Mouse (Mus musculus): Measurements from ENCODE around the gene Bcl2l1. TPM values are rescaled to one million over a fixed set of nuclear protein-coding genes. Genes with fewer than 3 reads are reported as not detected.

The Bcl2l1 gene
- polyA plus RNA-seq, 1 experiment from 2014 or later: 129 TPM

- no peaks in the 10 kb centered on the region for H3K27me3 ChIP-seq (ENCODE audit: control insufficient read depth, insufficient read depth, low read length)
- H3K9me3 ChIP-seq (ENCODE audit: control insufficient read depth, low read length): no peaks in the 10 kb centered on the region
- WGBS: 94% methylated on average over 6 of the region's 6 CpGs
- no peak overlapping the region for H3K4me3 ChIP-seq (ENCODE audit: low read depth, low read length)
- ATAC-seq (ENCODE audit: low FRiP score): no peak
- no peak overlapping the region for H3K9ac ChIP-seq (ENCODE audit: low read depth, low read length)
- no peaks in the 10 kb centered on the region for H3K4me1 ChIP-seq (replicated peaks; ENCODE audit: control insufficient read depth, insufficient read depth, low read length)
- H3K4me2 ChIP-seq (replicated peaks; ENCODE audit: low read depth, low read length): no peak overlapping the region
- no peaks in the 10 kb centered on the region for H3K36me3 ChIP-seq (ENCODE audit: control insufficient read depth, insufficient read depth, low read length)
- DNase-seq (ENCODE audit: low spot score): no peak
- H3K27ac ChIP-seq (ENCODE audit: low read depth, low read length): no peak overlapping the region
Observed at GRCm38 (mm10) chr2:152787543-152787942, 44.0 kb downstream of the Bcl2l1 start.

GRCm38 (mm10) chr2:152787136-152787535 is 44.4 kb downstream of the Bcl2l1 start:
- DNase-seq (ENCODE audit: low spot score) (no peak), ATAC-seq (ENCODE audit: low FRiP score) (no peak)
- Histone ChIP-seq H3K4me1 (replicated peaks; ENCODE audit: control insufficient read depth, insufficient read depth, low read length) (no peaks in the 10 kb centered on the region), H3K4me2 (replicated peaks; ENCODE audit: low read depth, low read length) (no peak overlapping the region), H3K9ac (ENCODE audit: low read depth, low read length) (no peak overlapping the region), H3K36me3 (ENCODE audit: control insufficient read depth, insufficient read depth, low read length) (no peaks in the 10 kb centered on the region), H3K27ac (ENCODE audit: low read depth, low read length) (no peak overlapping the region), H3K9me3 (ENCODE audit: control insufficient read depth, low read length) (no peaks in the 10 kb centered on the region), H3K27me3 (ENCODE audit: control insufficient read depth, insufficient read depth, low read length) (no peaks in the 10 kb centered on the region), H3K4me3 (ENCODE audit: low read depth, low read length) (no peak overlapping the region)
- WGBS: 93% methylated on average over 2 of the region's 2 CpGs

DNA sequence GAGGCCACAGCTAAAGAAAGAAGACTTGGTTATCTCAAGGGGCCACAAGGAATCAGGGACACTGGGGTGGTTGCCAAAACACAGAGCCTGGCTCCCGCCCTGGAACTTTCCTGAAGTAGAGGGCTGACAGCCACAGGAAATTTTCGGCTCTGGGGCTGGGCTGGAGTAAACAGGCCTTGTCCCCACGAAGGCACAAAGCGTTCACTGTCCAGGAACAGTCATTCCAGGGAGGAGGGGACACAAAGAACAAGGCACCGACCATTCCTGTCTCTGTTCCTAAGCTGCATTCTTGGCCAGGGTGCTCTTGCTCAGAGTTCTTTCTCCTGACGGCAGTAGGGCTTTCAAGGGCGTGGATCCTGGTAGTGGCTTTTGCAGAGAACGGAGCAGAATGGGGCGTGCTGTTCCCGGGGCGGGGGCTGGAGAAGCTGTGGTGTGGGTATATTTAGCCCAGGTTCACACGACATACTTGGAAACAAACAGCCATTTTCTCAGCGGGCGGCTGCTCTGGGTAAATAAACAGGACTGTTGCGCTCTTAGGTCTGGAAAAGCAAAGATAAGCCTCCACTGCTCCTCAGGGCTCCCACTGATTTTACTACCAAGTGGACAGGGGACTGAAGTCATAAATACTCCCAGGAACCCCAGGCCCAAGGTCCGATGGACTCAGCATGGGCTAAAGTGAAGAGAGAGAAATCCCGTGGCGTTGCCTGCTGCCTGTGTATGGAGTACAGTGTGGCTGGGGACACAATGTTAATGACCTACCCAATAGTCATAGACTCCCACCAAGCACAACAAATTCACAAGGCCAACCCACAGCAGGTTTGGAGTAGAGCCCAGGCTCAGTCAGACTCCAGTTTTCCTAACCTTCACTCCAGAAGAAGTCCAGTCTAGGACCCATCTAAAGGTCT is 45.8 kb downstream of the Bcl2l1 start:
- Histone ChIP-seq H3K9ac (ENCODE audit: low read depth, low read length) (no peak overlapping the region), H3K4me1 (replicated peaks; ENCODE audit: control insufficient read depth, insufficient read depth, low read length) (no peaks in the 10 kb centered on the region), H3K4me2 (replicated peaks; ENCODE audit: low read depth, low read length) (no peak overlapping the region), H3K4me3 (ENCODE audit: low read depth, low read length) (no peak overlapping the region), H3K27me3 (ENCODE audit: control insufficient read depth, insufficient read depth, low read length) (no peaks in the 10 kb centered on the region), H3K27ac (ENCODE audit: low read depth, low read length) (0 out of 2 replicates have a peak overlapping the region, but pooled peaks have one; percentile 17), H3K36me3 (ENCODE audit: control insufficient read depth, insufficient read depth, low read length) (no peaks in the 10 kb centered on the region), H3K9me3 (ENCODE audit: control insufficient read depth, low read length) (no peaks in the 10 kb centered on the region)
- DNase-seq (ENCODE audit: low spot score) (no peak), ATAC-seq (ENCODE audit: low FRiP score) (no peak)
- 63% methylated on average over 18 of the region's 18 CpGs for WGBS

- H3K4me1 ChIP-seq (replicated peaks; ENCODE audit: control insufficient read depth, insufficient read depth, low read length): no peaks in the 10 kb centered on the region
- H3K4me3 ChIP-seq (ENCODE audit: low read depth, low read length): no peak overlapping the region
- 96% methylated on average over 8 of the region's 8 CpGs for WGBS
- no peaks in the 10 kb centered on the region for H3K9me3 ChIP-seq (ENCODE audit: control insufficient read depth, low read length)
- no peak for ATAC-seq (ENCODE audit: low FRiP score)
- H3K4me2 ChIP-seq (replicated peaks; ENCODE audit: low read depth, low read length): no peak overlapping the region
- no peak overlapping the region for H3K9ac ChIP-seq (ENCODE audit: low read depth, low read length)
- H3K36me3 ChIP-seq (ENCODE audit: control insufficient read depth, insufficient read depth, low read length): no peaks in the 10 kb centered on the region
- H3K27ac ChIP-seq (ENCODE audit: low read depth, low read length): no peak overlapping the region
- DNase-seq (ENCODE audit: low spot score): no peak
- H3K27me3 ChIP-seq (ENCODE audit: control insufficient read depth, insufficient read depth, low read length): no peaks in the 10 kb centered on the region
Observed at GRCm38 (mm10) chr2:152784640-152785039, 46.9 kb downstream of the Bcl2l1 start.

DNA sequence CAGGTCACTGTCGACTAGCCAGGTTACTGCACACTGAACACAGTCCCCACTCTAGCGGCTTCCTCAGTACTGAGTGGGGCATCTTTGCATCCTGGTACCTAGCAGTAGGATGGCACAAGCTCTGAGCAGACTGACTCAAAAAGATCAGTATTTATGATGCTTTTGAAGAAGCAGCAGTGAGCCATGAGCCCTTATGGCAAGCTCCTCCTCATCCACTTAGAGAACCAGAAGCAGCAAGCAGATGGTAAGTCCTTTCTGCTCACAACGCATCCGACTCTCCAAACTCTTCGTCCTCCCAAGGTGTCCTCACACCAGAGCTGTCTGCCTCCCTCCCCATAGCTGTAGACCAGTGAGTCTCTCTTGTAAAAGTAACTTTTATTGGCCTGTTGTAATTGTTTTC is 48.3 kb downstream of the Bcl2l1 start:
- H3K9ac ChIP-seq (ENCODE audit: low read depth, low read length): no peak overlapping the region
- no peak overlapping the region for H3K4me3 ChIP-seq (ENCODE audit: low read depth, low read length)
- no peaks in the 10 kb centered on the region for H3K9me3 ChIP-seq (ENCODE audit: control insufficient read depth, low read length)
- no peaks in the 10 kb centered on the region for H3K36me3 ChIP-seq (ENCODE audit: control insufficient read depth, insufficient read depth, low read length)
- H3K4me1 ChIP-seq (replicated peaks; ENCODE audit: control insufficient read depth, insufficient read depth, low read length): no peaks in the 10 kb centered on the region
- DNase-seq (ENCODE audit: low spot score) (no peak), ATAC-seq (ENCODE audit: low FRiP score) (no peak)
- no peak overlapping the region for H3K4me2 ChIP-seq (replicated peaks; ENCODE audit: low read depth, low read length)
- 95% methylated on average over 5 of the region's 5 CpGs for whole genome bisulfite sequencing
- H3K27ac ChIP-seq (ENCODE audit: low read depth, low read length): no peak overlapping the region
- H3K27me3 ChIP-seq (ENCODE audit: control insufficient read depth, insufficient read depth, low read length): no peaks in the 10 kb centered on the region

DNA sequence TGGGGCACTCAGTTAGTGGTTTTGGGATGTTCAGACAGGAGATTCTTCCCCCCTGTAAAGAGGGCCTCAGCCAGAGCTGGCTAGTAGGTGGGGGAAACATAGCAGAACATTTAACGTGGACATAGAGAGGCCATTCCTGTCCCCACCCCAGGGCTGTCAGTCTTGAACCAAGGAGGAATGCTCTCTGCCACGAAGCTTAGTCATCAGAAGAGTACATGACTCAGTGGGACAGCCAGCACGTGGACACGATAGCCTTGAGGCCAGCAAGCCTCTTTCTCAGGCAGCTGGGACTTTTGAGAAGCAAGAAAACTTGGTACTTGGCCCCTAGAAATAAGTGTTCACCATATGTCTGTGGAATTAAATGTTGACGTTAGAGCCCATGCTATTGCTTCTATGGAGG is 48.9 kb downstream of the Bcl2l1 start:
- DNase-seq (ENCODE audit: low spot score) (no peak), ATAC-seq (ENCODE audit: low FRiP score) (no peak)
- Histone ChIP-seq H3K4me2 (replicated peaks; ENCODE audit: low read depth, low read length) (no peak overlapping the region), H3K9ac (ENCODE audit: low read depth, low read length) (no peak overlapping the region), H3K36me3 (ENCODE audit: control insufficient read depth, insufficient read depth, low read length) (no peaks in the 10 kb centered on the region), H3K4me3 (ENCODE audit: low read depth, low read length) (no peak overlapping the region), H3K27ac (ENCODE audit: low read depth, low read length) (no peak overlapping the region), H3K27me3 (ENCODE audit: control insufficient read depth, insufficient read depth, low read length) (no peaks in the 10 kb centered on the region), H3K4me1 (replicated peaks; ENCODE audit: control insufficient read depth, insufficient read depth, low read length) (no peaks in the 10 kb centered on the region), H3K9me3 (ENCODE audit: control insufficient read depth, low read length) (no peaks in the 10 kb centered on the region)
- WGBS: 82% methylated on average over 5 of the region's 5 CpGs

DNA sequence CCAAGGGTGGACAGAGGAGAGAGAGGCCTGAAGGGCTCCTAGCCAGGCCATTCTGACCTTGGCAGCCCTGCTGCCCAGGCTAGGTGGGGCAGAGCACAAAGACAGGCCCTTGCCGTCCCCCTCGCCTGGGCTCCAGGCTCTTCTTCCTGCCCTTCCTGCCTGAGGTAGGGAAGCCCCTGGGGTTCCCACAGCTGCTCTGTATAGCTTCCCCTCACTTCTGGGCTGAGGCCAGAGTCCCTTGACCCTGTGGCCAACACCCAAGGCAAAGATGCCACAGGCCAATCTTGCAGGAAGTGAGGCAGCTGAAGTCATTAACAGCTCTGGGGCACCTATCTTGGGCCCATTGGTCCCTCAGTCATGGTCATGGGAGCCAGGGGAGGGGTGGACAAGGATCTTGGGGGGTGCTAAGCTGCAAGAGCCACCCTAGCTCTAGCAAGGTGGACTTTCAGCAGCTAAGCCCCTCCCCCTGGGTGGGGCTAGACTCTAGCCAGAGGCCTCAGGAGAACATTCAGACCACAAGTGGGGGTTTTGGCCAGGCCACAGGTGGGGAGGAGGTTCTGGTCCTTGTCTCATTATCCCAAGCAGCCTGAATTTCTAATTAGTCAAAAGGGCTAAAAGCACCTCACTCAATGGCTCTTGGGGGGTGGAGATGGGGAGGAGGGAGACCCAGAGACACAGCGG is 50.4 kb downstream of the Bcl2l1 start:
- Histone ChIP-seq H3K27ac (ENCODE audit: low read depth, low read length) (no peak overlapping the region), H3K9ac (ENCODE audit: low read depth, low read length) (no peak overlapping the region), H3K4me3 (ENCODE audit: low read depth, low read length) (no peak overlapping the region), H3K4me2 (replicated peaks; ENCODE audit: low read depth, low read length) (no peak overlapping the region), H3K4me1 (replicated peaks; ENCODE audit: control insufficient read depth, insufficient read depth, low read length) (no peaks in the 10 kb centered on the region), H3K9me3 (ENCODE audit: control insufficient read depth, low read length) (no peaks in the 10 kb centered on the region), H3K36me3 (ENCODE audit: control insufficient read depth, insufficient read depth, low read length) (no peaks in the 10 kb centered on the region), H3K27me3 (ENCODE audit: control insufficient read depth, insufficient read depth, low read length) (no peaks in the 10 kb centered on the region)
- no peak for ATAC-seq (ENCODE audit: low FRiP score)
- DNase-seq (ENCODE audit: low spot score): no peak
- 94% methylated on average over 3 of the region's 3 CpGs for WGBS

- WGBS: 100% methylated on average over 2 of the region's 2 CpGs
- no peak for DNase-seq (ENCODE audit: low spot score)
- H3K4me3 ChIP-seq (ENCODE audit: low read depth, low read length): no peak overlapping the region
Observed at GRCm38 (mm10) chr2:152780466-152780865, 51.1 kb downstream of the Bcl2l1 start.

DNA sequence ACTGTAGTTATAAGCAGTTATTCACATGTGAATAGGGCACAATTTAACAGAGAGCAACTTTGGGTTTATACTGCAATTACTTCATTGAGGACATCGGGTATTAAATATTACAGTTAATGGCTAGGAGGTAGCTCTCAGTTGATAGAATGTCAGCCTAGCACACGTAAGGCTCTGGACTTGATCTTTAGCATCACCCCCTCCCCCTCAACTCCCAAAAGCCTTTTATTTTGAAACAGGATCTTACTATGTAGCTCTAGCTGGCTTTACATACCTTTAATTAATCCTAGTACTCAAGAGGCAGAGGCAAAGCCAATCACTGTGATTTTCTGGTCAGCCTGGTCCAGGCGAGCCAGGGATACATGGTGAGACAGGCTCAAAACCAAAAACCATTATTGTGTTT is 54.4 kb downstream of the Bcl2l1 start:
- Histone ChIP-seq H3K27me3 (ENCODE audit: control insufficient read depth, insufficient read depth, low read length) (no peaks in the 10 kb centered on the region), H3K9me3 (ENCODE audit: control insufficient read depth, low read length) (no peaks in the 10 kb centered on the region), H3K4me3 (ENCODE audit: low read depth, low read length) (no peak overlapping the region), H3K4me1 (replicated peaks; ENCODE audit: control insufficient read depth, insufficient read depth, low read length) (no peaks in the 10 kb centered on the region), H3K4me2 (replicated peaks; ENCODE audit: low read depth, low read length) (no peak overlapping the region), H3K27ac (ENCODE audit: low read depth, low read length) (no peak overlapping the region), H3K36me3 (ENCODE audit: control insufficient read depth, insufficient read depth, low read length) (no peaks in the 10 kb centered on the region), H3K9ac (ENCODE audit: low read depth, low read length) (no peak overlapping the region)
- 94% methylated on average over 3 of the region's 3 CpGs for WGBS
- ATAC-seq (ENCODE audit: low FRiP score) (no peak), DNase-seq (ENCODE audit: low spot score) (no peak)

More at GRCm38 (mm10) chr2:152780466-152780865, 51.1 kb downstream of the Bcl2l1 start:
- Histone ChIP-seq H3K36me3 (ENCODE audit: control insufficient read depth, insufficient read depth, low read length) (no peaks in the 10 kb centered on the region), H3K4me1 (replicated peaks; ENCODE audit: control insufficient read depth, insufficient read depth, low read length) (no peaks in the 10 kb centered on the region), H3K9ac (ENCODE audit: low read depth, low read length) (no peak overlapping the region), H3K27me3 (ENCODE audit: control insufficient read depth, insufficient read depth, low read length) (no peaks in the 10 kb centered on the region), H3K9me3 (ENCODE audit: control insufficient read depth, low read length) (no peaks in the 10 kb centered on the region), H3K4me2 (replicated peaks; ENCODE audit: low read depth, low read length) (no peak overlapping the region), H3K27ac (ENCODE audit: low read depth, low read length) (no peak overlapping the region)
- no peak for ATAC-seq (ENCODE audit: low FRiP score)
